Mouse (Mus musculus): Measurements from ENCODE around the gene Trpm3.

The Trpm3 gene

DNA sequence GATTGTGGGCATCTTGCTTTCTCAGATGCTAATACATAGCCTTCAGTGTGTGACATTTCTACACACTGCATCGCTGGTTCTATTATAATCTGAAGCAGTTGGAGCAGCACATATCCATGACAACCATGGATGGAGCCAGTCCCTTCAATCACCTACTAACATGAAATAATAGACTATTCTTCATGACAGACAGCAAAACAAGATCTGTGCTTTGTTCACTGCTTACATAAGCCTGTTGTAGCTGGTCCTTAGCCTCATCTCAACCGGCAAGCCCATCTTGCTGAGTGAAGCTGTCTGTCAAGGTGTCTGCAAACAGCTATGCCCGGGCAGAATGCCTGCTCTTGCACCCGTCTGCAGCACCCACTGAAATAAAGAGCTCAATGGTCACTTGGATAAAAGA, 819.6 kb downstream of the Trpm3 start:
- in situ Hi-C loops (cut with MboI; ENCODE audit: unreplicated experiment in 2 of 2): no loop called here

DNA sequence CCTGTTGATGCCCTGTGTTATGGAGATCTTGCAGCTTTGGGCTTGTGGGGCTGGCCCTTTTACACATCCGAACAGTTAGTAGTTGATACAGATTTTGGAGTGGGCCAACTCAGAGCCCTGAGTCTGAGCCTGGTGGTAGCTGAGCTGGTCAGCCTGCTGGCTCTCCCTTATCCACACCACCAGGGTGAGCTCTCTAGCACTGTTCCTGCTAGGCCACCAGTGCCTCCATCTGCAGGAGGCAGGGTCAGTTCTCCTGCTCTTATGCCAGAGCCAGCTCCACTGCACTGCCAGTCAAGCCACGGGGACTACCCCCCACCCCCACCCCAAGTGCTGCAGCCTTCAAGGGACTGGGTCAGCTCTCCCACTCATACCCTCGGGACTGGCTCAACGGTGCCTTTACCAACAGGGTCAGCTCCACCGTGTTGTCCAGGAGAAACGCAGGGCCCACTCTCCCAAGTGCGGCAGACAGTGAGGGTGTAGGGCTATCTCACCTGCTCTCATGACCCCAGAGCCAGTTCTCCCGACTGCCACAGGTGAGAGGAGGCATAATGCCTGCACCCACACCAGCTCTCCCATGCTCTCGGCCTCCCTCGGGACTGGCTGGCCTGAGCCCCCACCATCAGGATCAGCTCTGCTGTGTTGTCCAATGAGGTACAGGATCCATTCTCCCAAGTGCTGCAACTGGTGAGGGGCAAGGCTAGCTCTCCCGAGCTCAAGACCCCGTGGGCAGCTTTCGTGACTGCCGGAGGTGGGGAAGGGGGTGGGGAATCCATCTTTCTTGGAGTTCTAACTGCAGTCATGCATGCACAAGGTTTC, 821.8 kb downstream of the Trpm3 start:
- in situ Hi-C loops (cut with MboI; ENCODE audit: unreplicated experiment in 2 of 2): no loop called here

DNA sequence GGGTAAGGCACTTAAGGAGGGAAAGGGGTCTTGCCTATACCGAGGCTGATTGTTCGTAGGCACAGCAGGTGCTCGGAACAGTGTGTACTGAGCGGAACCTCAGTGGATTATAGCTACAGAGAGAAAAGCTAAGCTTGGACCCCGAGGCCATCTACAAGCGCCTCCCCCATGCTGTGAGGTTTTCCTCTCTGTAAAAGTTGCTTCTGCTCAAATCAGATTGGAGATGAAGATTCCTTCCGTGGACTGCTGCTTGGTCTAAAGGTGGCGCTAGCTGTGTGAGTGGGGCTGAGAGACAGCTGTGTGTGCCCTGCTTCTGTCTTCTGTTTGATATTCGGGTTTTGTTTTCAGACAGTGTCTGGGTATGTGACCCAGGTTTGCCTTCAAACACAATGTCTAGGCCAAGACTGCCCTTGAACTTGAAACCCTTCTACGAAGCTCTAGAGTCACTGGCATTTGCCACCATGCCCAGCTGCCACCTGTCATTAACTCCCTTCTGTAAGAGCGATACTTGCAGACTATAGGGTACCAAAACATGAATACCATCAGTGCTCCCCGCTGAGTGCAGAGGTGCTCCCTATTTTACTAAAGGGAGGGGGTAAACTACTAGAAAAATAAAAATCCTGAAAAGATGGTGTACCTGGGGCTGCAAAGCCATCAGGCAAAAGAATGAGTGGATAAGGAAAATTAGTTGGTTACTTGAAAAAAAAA, 823.3 kb downstream of the Trpm3 start:
- in situ Hi-C loops (cut with MboI; ENCODE audit: unreplicated experiment in 2 of 2): no loop called here

DNA sequence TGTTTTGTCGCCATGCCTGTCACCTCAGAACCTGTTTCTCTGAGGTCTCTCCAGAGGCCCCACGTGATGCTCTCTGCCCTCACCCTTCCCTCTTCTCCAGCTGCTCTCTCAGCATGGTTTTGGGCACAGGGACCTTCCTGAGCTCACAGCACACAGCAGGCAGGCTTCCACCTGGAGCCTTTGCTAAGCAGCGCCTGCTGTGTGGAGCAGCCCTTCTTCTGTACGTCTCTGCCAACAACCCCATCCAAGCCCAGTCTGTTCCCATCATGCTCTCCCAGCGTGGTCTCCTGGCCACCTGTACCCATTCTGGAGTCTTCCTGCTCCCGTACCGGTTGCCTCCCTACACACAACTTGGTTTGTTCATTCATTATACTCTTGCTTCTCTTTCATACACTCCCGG, 823.9 kb downstream of the Trpm3 start:
- in situ Hi-C loops (cut with MboI; ENCODE audit: unreplicated experiment in 2 of 2): no loop called here

DNA sequence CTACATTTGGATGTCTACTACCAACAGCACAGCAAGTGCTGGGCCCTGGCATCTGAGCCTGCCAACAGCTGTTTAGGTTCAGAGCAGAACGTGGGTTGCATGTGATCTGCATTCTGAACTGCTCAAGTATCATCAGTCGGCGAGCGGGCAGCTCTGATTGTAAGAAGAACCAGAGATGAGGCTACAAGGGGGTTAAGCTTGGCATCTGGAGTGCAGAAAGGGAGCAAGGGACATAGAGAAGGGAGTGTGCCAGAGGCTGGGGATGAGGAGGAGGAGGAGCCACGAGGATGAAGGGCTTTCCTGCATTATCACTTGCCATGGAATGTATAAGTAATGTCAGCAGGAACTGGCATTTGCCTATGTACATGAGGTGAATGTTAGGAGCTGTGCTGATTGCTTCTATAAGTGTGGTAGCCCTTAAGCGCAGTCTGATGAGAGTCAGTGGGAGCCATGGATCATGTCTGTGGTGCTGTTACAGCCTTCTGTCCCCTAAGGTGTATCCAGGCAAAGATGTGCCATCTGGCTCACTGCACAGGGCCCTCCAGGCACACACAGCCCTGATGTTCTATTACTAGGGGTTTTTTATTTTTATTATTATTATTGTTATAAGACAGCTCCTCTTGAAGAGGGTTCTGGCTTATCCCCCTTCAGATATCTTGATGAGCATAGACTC, 825.0 kb downstream of the Trpm3 start:
- in situ Hi-C loops (cut with MboI; ENCODE audit: unreplicated experiment in 2 of 2): no loop called here

DNA sequence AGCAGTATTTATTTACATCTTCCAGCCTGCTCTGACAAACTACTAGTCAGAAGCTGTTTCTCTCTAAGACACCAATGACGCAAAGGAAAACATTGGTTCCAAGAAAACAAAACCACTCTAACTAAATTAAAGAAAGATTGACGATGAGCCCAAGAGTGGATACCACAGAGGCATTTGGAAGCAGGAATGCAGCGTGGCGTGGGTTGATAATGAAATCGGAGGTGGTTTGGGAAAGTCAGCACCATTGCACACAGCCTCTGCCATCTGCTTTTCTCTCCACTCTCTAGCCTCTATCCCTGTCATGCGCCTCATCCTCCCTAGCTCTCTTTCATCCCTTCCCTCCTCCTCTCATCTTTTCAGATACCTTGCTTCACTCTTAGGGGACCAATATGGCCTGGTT, 826.6 kb downstream of the Trpm3 start:
- in situ Hi-C loops (cut with MboI; ENCODE audit: unreplicated experiment in 2 of 2): no loop called here

DNA sequence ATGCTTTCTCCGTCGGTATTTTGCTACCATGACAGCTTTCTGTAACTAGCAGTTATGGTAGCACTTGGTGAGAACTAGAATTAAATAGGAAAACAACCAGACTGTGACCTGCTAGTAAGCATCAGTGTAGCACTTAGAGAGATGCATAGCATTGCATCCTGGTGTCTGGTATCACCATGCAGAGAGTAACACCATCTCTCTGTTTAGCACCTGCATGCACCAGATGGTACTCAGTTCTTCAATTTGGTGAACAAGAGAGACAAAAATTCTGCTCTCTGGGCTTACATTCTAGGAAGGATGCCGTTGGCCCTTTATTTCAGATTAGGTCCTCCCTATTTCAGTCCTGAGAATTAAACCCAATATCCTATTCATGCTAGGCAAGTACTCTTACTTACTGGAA, 834.4 kb downstream of the Trpm3 start:
- in situ Hi-C loops (cut with MboI; ENCODE audit: unreplicated experiment in 2 of 2): no loop called here

DNA sequence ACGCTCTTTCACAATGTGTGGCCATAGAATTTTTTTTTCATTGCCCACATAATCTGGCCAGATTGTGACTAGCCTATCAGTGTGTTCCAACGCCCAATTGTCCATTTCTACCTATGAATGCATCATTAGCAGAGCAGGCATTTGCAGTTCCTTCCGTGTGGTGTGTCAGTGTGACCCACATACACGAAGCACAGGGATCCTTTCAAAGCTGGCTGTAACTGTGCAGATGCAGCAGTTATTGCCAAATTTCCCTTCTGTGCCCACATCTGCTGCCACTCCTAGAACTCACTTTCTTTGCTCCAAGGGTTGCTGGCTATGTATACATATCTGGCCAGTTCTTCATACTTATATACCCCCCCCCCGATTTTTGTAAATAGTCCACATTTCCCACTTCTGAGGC, 834.9 kb downstream of the Trpm3 start:
- in situ Hi-C loops (cut with MboI; ENCODE audit: unreplicated experiment in 2 of 2): no loop called here

DNA sequence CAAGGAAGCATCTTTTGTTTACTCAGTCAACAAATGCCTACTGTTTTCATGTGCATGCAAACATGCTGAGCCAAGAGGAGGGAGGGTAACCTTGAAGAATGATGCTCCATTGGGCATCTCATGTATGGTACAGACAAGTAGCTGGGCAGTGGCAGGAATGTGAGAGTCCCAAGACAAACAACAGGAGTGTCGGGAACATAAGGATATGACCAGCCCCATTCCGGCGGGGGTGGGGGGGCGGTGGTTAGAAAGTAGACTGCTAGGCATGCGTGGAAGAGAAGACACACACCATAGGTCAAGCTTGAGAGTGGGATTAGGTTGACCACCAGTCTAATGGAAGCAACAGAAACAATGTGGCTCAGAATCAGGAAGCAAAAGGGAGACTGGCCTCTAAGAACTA, 837.0 kb downstream of the Trpm3 start:
- in situ Hi-C loops (cut with MboI; ENCODE audit: unreplicated experiment in 2 of 2): no loop called here

DNA sequence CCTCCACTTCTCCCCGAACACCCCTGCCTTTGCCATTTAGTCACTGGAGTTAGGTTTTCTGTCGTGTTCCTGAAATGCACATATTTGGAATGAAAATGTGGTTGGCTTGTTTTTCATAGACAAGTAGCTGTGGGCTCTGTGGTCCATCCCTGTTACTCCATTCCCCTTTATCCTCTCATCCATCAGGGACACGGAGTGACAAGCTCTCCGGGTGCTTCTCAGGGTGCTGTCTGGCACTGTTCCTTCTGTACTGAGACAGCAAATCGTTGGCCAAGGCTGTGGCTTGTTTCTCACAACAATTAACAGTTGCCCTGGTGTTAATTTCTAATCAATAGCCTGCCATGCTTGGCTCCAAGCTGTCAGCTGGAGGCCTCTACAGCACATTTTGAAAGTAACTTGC, 838.7 kb downstream of the Trpm3 start:
- in situ Hi-C loops (cut with MboI; ENCODE audit: unreplicated experiment in 2 of 2): no loop called here

DNA sequence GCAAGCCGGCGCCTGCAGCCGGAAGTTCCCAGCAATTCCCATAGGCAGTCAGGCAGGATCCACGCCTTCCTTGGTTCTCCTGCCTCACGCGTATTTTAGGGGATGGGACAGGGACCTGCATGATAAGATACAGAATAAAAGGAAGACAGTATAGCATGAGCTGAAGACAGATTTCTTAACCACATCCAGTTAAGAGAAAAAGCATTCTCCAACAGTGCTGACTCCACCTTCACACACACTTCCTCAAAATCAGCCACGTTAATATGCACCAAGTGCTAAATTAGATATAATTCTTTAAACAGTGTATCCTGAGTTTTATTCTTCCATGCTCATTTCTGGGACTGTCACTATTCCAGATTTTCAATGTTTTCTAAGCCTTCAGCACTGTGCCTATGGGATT, 839.9 kb downstream of the Trpm3 start:
- in situ Hi-C loops (cut with MboI; ENCODE audit: unreplicated experiment in 2 of 2): no loop called here

DNA sequence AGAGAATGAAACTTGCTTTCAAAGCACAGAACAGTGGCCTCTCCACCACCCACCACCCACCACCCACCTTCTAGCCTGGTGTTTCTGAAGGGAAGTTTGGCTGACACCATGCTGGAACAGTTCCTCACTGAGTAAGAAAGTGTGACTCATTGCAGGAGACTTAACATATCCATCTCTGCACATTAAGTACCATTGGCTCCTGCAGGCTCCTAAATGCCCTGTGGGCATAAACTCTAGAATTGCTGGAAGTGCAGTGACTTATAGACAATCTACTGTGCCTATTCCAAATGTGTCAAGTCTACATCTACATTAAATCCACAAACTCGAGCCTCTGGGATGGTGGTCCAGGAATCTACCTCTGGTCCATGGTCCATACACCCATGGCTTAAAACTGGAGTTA, 840.3 kb downstream of the Trpm3 start:
- in situ Hi-C loops (cut with MboI; ENCODE audit: unreplicated experiment in 2 of 2): no loop called here

DNA sequence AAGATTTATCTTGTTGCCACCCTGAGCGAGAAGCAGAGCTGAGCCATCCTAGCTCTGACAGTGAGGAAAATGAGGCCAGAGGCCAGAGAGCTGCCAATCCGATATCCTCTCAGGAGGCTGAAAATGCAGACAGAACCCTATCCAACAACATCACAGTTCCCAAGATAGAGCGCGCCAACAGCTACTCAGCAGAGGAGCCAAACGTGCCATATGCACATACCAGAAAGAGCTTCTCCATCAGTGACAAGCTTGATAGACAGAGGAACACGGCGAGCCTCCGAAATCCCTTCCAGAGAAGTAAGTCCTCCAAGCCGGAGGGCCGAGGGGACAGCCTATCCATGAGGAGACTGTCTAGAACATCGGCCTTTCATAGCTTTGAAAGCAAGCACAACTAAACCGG, 849.1 kb downstream of the Trpm3 start:
- in situ Hi-C loops (cut with MboI; ENCODE audit: unreplicated experiment in 2 of 2): no loop called here

DNA sequence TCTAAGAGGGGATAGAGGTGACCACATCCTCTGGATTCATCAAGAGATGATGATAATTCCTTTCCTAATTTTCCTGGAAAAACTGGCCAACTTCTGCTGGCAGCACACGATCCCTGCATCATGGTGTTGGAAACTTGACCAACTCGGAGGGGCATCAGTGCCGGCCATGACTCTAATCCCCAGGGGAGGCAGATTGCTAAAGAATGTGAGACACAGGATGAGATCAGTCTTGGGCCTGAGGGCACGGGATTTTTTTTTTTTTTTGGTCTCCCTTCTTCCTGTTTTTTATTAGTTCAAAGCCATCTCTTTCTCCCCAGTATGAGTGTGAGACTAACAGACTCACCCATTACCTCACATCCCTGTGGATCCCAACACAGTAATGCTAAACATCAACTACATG, 855.1 kb downstream of the Trpm3 start:
- in situ Hi-C loops (cut with MboI; ENCODE audit: unreplicated experiment in 2 of 2): no loop called here

DNA sequence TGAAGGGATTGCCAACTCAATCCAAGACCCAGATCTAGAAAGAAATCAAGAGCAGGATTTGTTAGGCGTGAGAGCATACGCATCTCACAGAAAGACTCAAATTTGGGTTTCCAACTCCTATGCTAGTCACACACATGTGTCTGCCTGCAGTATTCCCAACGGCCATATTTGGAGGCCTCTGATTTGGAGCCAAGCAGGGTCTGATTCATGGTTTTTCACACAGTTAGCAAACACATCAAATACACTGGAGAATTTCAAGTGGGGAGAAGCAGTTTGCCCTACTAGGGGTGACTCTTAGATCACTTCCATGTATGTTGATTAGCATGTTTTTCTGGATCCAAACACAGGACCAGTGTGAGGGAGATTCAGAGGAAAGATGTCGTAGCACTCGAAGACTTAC, 855.7 kb downstream of the Trpm3 start:
- in situ Hi-C loops (cut with MboI; ENCODE audit: unreplicated experiment in 2 of 2): no loop called here

DNA sequence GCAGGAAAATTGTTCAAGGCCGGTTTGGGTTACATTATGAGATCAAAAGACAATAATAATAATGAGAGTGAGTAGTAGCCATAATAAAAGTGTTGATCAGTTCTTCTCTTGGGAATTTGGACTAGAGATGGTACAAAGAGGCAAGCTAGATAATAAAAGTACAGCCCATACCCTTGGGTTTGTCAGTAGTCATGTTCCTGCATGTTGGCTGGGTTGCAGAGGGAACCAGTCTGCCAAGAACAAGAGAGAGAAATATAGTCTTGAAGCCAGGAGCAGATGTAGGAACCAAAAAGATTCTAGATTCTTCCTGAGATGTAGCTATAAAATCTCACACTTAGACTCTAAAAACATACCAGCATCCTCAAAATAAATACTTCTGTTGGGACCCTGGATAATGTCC, 861.4 kb downstream of the Trpm3 start:
- in situ Hi-C loops (cut with MboI; ENCODE audit: unreplicated experiment in 2 of 2): loop anchor here in 1 of 2 experiments (10.0 to 25.0 kb wide), 2 partner anchors 225 to 512 kb away; no protein-coding TSS in a partner anchor

DNA sequence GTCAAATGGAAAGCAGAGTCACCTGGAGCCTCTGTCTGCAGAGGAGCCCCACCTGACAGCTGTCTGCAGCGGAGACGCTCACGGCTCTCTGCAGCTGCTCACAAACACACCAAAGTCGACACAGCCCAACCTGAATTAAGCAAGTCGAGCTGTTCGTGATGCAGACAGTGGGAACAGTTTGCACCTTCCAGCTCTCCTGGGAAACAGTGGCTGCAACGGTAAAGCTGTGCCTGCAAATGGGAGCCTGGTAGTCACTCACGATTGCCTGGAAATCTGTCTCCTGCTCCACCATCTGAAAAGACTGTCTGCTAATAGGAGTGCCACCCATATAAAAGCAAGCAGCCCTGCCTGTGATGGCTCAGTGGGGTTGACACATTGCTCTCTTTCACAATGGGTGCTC, 865.0 kb downstream of the Trpm3 start:
- in situ Hi-C loops (cut with MboI; ENCODE audit: unreplicated experiment in 2 of 2): loop anchor here in 1 of 2 experiments (10.0 to 25.0 kb wide), 2 partner anchors 221 to 508 kb away; no protein-coding TSS in a partner anchor

DNA sequence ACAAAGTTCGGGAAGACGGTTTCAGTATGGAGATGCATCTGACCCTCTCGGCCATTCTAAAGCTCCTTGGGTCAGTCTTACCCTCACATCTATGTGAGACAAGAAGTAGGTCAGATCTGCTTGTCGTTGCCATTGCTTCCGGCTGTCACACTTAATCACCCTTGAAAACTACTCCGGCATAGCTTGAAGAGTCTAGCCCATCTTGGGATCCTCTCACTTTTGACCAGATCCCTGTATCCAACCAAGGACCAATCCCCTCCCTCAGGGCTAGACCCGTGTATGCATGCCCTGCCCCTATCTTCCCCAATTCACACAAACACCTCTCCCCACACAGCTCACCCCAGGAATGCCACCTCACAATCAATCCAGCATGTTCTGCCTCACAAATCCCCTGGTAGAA, 867.0 kb downstream of the Trpm3 start:
- in situ Hi-C loops (cut with MboI; ENCODE audit: unreplicated experiment in 2 of 2): loop anchor here in 1 of 2 experiments (10.0 to 25.0 kb wide), 2 partner anchors 219 to 506 kb away; no protein-coding TSS in a partner anchor

DNA sequence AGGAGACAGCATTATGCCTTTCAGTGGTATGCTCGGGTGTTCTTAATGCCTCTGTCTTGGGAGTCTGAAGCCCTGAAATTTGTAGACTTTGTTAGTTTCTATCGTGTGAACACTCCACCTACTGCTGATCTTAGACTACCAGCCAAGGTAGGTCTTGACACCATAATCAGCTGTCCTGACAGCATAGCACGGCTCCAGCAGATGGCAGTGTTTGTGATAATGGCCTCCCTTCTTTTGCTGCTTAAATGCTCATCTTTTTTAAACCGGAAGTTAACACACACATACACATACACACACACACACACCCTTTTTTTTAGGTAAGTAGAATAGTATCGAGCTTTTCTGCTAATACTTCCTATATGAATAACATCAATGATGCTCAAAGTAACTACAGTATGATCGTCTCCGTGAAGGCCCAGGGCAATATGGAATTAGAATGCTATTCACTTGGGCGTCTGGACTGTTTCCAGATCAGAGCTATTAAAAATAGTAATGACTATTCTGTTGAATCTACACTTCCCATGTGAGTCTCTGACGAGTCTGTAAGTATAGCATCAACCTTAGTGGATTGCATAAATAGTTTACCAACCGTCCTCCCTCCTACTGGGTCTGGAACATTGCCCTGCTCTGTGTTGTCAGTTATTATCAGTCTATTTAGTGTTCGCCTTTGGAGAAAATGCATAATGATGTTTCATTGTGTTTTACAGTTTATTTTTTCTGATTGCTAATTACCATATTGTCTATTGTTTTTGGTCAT, 867.8 kb downstream of the Trpm3 start:
- in situ Hi-C loops (cut with MboI; ENCODE audit: unreplicated experiment in 2 of 2): loop anchor here in 1 of 2 experiments (10.0 to 25.0 kb wide), 2 partner anchors 218 to 506 kb away; no protein-coding TSS in a partner anchor

DNA sequence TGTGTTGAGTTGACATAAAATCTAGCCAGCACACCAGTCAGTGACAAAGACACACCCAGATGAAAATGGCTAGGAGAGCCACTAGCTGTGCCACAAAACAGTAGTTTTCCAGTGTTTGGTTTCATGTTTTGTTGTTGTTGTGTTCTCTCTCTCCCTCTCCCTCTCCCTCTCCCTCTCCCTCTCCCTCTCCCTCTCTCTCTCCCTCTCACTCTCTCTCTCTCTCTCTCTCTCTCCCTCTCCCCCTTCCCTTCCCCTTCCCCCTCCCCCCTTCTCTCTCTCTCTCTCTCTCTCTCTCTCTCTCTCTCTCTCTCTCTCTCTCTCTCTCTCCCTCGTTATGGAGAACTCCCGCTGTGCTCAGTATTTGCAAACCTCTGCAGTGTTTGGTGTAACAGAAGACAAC, 874.8 kb downstream of the Trpm3 start:
- in situ Hi-C loops (cut with MboI; ENCODE audit: unreplicated experiment in 2 of 2): loop anchor here (10.0 to 25.0 kb wide), 2 partner anchors 211 to 499 kb away; no protein-coding TSS in a partner anchor

Data from v-Abl transformed pro-B cells (cell line).